Mouse (Mus musculus) R1 (cell line): ENCODE data around the gene Snta1.

Experiments used
- DNase-seq: peaks from one replicate; pipeline ENCODE4 v3.0.0-alpha.2; 2018; ENCODE audit warnings: low read depth, low spot score

The Snta1 gene

DNA sequence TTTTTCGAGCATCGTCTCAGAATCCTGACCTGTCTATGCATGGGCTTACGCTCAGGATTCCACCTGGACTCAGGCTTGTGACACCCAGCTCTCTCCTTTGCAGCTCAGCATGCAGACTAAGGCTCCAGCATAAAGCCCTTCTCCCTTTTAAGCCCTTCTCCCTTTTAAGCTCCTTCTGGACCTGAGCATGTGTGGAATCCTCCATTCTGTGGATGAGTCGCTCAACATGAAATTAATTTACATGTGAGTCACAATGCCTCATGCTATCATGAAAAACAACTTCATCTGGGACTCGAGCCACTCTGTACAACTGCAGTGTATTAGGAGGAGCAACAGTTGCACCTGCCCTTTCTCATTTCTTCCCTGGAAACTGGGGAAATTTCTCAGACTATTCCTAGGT, 14.3 kb upstream of the Snta1 start:
- DNase-seq = no peak

GRCm38 (mm10) chr2:154420942-154421731, 13.2 kb upstream of the Snta1 start:
- peak; percentile 82 for DNase-seq

- DNase-seq = peak; percentile 53
Measured at GRCm38 (mm10) chr2:154419631-154420515, 12.0 kb upstream of the Snta1 start.

DNA sequence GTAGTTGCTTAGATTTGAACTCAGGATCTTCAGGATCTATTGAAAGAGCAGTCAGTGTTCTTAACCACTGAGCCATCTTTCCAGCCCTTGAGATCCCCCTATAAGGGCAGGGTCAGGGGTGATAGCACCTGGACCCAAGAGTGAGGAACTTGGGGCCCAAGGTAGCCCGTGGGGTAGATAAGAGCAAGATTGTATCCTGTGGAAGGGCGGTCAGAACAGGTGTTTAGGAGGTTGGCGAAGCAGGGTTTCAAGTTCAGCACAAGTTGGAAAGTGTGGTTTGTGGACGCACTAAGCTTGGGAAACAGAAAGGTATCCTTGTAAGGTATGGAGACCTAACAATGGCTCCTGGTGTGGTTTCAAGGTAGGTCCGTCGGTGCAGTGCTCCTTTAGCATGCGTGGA, 10.1 kb upstream of the Snta1 start:
- no peak for DNase-seq

DNA sequence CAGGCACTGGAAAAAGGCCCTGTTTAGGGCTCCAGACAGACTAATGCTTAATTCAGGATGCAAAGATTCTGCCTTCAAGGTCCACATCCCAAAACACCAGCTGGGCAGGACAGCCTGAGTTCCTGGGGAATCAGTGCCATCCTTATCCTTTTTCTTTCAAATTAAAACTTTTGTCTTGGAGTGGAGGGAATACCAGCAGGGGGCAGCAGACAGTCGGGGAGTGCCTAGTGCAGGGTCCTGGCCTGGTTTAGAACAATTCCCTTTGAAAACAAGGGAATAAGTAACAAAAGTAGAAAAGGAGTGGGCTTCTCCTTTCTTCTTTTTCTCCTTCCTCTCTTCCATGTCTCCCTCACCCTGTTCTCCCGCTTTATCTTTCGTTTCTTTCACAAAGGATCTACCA, 9.2 kb upstream of the Snta1 start:
- DNase-seq = peak; percentile 90

GRCm38 (mm10) chr2:154412018-154412666, 4.2 kb upstream of the Snta1 start:
- peak; percentile 64 for DNase-seq

DNA sequence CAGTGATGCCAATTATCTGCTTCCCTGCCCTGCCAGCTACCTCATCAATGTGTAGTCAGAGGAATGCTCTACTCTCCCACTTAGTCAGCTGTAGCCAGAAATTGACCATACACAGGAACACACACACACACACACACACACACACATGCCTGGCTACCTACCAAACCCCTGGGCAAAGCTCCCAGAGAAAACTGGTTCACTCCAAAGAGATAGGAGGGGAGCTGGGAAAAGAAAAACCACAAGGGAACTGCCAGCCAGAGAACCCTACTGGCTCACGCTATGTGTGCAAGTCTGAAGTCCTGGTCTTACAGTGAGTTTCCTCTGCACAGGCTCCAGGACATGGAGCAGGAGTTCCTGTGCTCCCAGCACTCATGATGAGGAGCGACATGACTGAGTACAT, 2.5 kb upstream of the Snta1 start:
- DNase-seq = no peak

GRCm38 (mm10) chr2:154407063-154407642, 746 bp downstream of the Snta1 start:
- peak; percentile 72 for DNase-seq

DNA sequence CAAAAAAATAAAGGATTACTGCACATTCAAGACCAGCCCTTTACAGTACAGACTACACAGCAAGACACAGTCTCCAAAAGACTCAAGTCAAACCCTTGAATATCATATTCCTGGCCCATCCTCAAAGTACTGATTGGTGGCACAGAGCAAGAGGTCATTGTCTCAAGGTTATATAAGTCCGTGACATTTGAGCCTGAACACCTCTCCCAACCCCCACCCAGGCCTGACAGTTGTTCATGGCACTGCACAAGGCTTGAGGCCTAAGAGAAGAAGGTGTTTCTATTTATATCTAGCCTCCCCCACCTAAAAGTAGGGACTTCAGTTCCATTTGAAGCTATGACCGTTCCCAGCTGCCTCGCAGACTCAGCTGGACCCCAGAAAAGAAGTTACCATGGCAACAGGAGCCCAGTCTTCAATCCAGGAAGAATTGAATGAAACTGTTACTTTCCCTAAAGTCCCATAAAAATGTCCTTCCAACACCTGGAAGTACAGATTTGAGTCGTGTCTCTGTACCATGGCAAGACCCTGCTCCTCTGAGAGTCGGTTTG, 2.4 kb downstream of the Snta1 start:
- DNase-seq = no peak

DNA sequence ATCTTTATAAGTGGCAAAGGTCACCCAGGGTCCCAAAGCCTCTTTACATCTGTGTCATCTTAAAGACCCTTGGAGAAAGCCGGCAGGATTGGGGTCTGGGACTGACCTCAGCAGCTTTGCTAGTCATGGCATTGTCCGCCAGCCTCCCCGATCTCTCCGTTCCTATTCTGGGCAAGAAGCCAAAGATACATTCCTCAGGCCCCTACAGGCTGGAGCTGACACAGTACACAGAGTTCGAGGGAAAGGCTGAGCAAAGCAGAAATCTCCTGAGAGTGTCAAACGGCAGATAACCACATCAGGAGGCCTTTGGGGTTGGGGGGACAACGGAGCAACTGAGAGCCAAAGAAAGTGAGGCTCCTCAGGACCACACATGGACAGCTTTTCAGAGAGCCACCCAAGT, 5.1 kb downstream of the Snta1 start:
- no peak for DNase-seq

- no peak for DNase-seq
Measured at GRCm38 (mm10) chr2:154401976-154402375, 5.9 kb downstream of the Snta1 start.

- DNase-seq = no peak
Measured at GRCm38 (mm10) chr2:154399325-154399724, 8.6 kb downstream of the Snta1 start.

GRCm38 (mm10) chr2:154398267-154398666, 9.6 kb downstream of the Snta1 start:
- no peak for DNase-seq

DNA sequence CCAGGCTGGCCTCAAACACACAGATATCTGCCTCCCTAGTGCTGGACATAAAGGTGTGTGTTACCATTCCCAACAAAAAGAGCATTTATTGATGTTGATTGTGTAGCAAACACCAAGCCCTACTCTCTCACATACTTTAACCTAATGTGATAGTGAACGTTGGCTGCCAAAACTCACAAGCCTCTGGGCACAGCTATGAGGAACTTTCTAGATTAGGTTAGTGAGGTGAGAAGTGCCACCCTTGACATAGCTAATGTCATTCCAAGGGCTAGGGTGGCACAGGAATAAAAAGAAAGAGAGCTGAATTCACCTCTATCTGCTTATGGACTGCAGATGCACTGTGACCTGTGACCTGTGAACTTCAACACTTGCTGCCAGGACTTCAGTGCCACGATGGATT, 11.4 kb downstream of the Snta1 start:
- no peak for DNase-seq

DNA sequence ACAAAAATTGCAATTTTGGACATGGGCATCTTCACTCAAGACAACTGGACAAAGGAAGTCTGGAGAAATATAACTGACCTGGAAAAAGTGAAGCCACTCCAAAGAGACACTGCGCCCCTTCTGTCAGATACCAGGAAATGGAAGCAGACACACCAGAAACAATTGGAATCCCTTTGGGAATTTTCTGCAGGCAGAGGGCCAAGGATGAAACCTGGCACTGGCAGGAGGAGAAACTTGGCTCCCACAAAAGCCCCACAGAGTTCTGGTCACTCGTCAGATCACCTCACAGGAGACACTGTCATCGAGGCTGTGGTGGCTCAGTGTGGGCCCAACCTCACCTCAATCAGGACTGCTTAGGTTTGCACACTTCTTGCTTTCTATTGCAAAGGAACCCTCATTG, 13.3 kb downstream of the Snta1 start:
- DNase-seq = no peak

DNA sequence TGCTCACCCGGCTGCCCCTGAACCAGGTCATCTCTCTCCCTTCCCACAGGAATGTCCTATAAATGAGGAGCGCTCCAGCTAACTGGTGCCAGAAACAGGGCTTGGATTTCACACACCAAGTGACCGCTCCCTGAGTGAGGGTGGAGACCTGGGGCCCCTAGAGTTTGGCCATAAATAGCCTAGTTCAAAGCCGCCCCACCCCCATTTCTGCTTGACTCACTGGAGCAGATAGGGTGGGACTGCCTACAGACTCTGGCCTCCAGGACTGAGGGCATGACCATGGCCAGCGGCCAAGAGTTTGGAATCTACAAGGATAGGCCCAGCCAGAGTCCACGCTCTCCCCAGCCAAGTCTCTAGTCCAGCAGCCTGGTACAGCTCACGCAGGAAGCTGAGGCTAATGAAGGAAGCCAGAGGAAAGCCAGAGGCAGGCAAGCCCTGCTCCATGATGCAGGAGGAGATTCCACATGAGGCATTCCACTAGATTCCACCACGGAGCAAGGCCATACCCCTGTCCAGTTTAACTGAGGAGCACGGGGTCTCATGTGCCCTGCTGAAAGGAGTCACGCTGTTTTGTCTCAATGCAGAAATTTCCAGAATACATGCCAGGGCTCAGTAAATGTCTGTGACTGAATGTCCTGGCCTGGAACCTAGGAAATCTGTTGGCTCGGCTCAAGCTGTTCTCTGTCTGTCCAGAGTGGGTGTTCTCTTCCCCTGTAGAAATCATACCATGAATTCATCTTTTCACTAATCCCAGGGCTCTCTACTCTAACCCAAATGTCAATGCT, 17.5 kb downstream of the Snta1 start:
- no peak for DNase-seq

GRCm38 (mm10) chr2:154379103-154379502, 28.8 kb downstream of the Snta1 start:
- peak; percentile 33 for DNase-seq

DNA sequence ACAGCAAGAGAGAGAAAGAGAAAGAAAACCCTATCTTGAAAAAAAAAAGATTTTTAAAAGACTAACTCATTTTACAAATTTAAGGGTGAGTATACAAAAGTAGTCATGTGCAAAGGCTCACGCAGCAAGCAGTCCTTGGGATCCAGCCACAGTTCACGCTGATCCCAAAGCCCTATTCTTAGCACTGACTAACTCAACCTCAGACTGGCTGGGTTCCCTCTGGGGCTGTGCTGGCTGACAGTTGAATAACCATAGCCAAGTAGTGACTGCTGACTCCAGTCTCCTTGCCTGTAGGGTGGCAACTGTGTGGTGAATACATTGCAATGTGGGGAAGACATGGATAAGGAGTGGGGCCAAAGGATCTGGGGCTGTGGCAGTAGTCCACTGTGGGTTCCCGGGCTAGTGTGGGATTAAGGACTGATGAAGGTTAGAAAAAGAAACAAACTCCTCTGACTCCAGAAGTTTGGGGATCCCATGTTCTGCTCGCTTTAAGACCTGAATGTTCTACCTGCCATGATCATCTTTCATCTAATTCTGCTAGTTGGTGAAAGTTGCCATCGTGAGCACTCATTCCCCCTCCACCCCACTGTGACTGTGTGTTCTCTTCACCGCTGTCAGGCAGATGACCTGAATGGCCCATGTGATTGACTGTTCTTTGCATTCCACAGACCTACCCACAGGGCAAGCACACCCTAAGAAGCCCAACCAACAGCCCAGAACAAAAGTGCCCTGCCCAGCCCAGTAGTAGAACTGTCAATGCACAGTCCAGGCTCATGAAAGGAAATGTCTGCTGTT, 32.9 kb downstream of the Snta1 start:
- no peak for DNase-seq

GRCm38 (mm10) chr2:154373961-154374632, 33.8 kb downstream of the Snta1 start:
- DNase-seq = peak; percentile 85
